Mouse (Mus musculus): ENCODE data around the gene Sec1. TPM values are rescaled to one million over a fixed set of nuclear protein-coding genes. Genes with fewer than 3 reads are reported as not detected.

Gene Sec1
- polyA plus RNA-seq, 1 experiment from 2014 or later: not detected

DNA sequence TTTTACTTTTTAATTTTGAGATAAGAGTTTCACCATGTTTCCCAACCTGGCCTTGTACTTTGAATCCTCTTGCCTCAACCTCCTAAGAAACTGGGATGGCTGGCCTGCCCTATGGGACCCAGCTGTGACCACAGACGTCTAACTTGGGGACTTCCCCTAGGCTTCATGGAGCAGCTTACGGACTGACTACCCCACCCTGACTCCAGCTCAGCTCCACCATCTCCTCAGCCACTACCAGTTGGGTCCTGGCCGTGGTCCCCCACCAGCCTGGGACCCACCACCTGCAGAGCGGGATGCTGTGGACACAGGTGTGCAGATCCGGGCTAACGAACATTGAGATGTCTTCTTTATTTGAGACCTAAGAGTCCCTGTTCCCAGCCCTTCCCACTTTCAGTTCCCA lies 56.5 kb downstream of the Sec1 start:
- Histone ChIP-seq H3K27ac (no peak overlapping the region), H3K9me3 (replicated peaks) (no peaks in the 10 kb centered on the region), H3K9ac (no peak overlapping the region), H3K4me3 (replicated peaks) (no peak overlapping the region), H3K4me1 (replicated peaks) (peaks cover 14% of the 10 kb centered on the region), H3K36me3 (no peaks in the 10 kb centered on the region), H3K4me2 (peak overlapping the region; percentile 28; the same call in 1 of the 2 replicates), H3K27me3 (peaks cover 5% of the 10 kb centered on the region; the same call in 1 of the 2 replicates)
- ATAC-seq (ENCODE audit: low read depth) (no peak), DNase-seq (no peak)
- 74% methylated on average over 6 of the region's 6 CpGs for WGBS (ENCODE audit: insufficient replicate concordance)

DNA sequence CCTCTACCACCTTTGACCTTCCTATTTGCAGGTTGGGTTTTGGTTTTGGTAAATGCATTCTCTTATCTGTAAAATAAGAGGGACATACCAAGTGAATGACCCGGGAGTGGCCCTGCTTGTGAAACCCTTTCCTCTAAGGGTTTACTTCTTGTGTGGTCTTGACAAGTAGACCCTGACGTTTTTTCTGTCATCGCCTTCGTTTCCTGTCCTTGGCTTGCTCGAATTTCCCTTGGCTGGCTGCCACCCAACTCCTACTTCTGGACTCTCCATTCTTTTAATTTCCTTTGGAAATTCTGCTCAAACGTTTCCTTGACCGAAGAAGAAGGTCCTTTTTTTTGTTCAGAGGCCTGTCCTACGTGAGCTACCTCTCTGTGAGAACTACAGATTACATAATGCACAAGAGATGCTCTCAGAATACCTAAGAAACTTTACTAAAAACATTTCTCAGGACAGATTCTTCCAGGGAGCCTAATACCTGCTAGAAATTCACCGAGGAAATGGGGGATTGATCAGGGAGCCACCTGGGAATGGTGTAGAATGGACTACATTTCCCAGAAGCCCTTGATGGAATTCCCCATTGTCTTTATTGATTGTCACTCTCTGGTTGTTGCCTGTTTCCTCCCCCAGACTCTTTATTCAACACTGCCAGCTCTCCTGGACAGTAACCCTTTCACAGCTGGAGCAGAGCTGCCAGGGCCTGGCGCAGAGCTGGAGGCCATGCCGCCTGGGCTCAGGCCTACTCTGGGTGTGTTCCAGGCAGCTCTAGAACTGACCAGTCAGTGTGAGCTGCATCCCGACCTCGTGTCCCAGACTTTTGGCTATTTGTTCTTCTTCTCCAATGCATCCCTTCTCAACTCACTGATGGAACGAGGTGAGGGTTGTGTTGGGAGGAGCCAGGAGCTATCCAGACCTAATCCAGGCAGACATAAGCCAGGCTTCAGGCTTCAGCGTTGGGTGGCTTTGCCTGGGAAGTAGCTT lies 58.2 kb downstream of the Sec1 start:
- H3K27ac ChIP-seq: peak overlapping the region; percentile 36
- H3K27me3 ChIP-seq: peaks cover 16% of the 10 kb centered on the region; the same call in 1 of the 2 replicates
- H3K4me1 ChIP-seq (replicated peaks): peaks cover 13% of the 10 kb centered on the region
- no peaks in the 10 kb centered on the region for H3K36me3 ChIP-seq
- ATAC-seq (ENCODE audit: low read depth) (no peak), DNase-seq (no peak)
- 51% methylated on average over 15 of the region's 15 CpGs for WGBS (ENCODE audit: insufficient replicate concordance)
- no peak overlapping the region for H3K9ac ChIP-seq
- no peak overlapping the region for H3K4me2 ChIP-seq
- no peak overlapping the region for H3K4me3 ChIP-seq (replicated peaks)
- H3K9me3 ChIP-seq (replicated peaks): no peaks in the 10 kb centered on the region

DNA sequence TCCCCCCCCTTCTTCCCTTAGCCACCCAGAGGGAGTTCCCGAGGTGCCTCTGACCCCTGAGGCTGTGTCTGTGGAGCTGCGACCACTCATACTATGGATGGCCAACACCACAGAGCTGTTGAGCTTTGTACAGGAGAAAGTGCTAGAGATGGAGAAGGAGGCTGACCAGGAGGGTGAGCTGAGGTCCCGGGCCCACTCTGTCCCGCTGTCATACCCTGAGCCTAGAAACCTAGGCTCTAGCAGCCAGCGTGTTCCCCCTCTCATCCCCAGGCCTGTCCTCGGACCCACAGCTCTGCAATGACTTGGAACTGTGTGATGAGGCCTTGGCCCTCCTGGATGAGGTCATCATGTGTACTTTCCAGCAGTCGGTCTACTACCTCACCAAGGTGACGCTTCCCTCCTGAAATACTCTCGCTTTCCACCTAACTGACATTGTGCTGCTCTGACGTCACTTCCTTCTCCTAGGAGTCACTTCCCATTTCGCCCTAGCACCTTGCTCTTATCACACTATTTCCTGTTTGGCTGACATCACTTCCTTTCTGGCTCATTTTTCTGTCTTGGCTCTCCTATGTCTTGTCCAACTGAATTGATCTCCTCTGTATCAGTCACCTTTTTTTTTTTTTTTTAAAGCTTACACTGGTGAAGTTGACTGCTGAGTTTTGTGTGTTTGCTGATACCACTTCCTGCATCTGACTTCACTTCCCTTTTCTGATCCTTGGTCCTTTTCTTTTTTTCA lies 59.1 kb downstream of the Sec1 start:
- DNase-seq (no peak), ATAC-seq (ENCODE audit: low read depth) (no peak)
- 50% methylated on average over 11 of the region's 11 CpGs for WGBS (ENCODE audit: insufficient replicate concordance)
- Histone ChIP-seq H3K4me2 (no peak overlapping the region), H3K4me3 (replicated peaks) (no peak overlapping the region), H3K27me3 (peaks cover 15% of the 10 kb centered on the region), H3K36me3 (no peaks in the 10 kb centered on the region), H3K4me1 (replicated peaks) (peaks cover 13% of the 10 kb centered on the region), H3K9ac (no peak overlapping the region), H3K27ac (peak overlapping the region; percentile 47), H3K9me3 (replicated peaks) (no peaks in the 10 kb centered on the region)

DNA sequence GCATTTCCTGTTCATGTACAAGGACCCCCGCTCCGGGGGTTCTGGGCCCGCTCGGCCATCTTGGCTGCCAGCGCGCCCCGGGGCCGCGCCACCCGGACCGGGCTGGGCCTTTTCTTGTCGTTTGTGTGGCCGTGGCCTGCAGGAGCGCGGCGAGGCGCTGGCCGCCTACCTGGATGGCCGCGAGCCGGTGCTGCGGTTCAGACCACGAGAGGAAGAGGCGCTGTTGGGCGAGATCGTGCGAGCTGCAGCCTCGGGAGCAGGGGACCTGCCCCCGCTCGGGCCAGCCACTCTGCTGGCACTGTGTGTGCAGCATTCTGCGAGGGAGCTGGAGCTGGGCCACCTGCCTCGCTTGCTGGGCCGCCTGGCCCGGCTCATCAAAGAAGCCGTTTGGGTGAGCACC lies 61.7 kb downstream of the Sec1 start:
- Histone ChIP-seq H3K9ac (no peak overlapping the region), H3K36me3 (no peaks in the 10 kb centered on the region), H3K27ac (no peak overlapping the region), H3K4me2 (peak overlapping the region; percentile 38), H3K27me3 (peaks cover 40% of the 10 kb centered on the region), H3K4me1 (replicated peaks) (peaks cover 21% of the 10 kb centered on the region), H3K9me3 (replicated peaks) (no peaks in the 10 kb centered on the region), H3K4me3 (replicated peaks) (0 out of 2 replicates have a peak overlapping the region, but pooled peaks have one; percentile 14)
- ATAC-seq (ENCODE audit: low read depth): no peak
- DNase-seq: no peak
- 48% methylated on average over 35 of the region's 35 CpGs for WGBS (ENCODE audit: insufficient replicate concordance)

DNA sequence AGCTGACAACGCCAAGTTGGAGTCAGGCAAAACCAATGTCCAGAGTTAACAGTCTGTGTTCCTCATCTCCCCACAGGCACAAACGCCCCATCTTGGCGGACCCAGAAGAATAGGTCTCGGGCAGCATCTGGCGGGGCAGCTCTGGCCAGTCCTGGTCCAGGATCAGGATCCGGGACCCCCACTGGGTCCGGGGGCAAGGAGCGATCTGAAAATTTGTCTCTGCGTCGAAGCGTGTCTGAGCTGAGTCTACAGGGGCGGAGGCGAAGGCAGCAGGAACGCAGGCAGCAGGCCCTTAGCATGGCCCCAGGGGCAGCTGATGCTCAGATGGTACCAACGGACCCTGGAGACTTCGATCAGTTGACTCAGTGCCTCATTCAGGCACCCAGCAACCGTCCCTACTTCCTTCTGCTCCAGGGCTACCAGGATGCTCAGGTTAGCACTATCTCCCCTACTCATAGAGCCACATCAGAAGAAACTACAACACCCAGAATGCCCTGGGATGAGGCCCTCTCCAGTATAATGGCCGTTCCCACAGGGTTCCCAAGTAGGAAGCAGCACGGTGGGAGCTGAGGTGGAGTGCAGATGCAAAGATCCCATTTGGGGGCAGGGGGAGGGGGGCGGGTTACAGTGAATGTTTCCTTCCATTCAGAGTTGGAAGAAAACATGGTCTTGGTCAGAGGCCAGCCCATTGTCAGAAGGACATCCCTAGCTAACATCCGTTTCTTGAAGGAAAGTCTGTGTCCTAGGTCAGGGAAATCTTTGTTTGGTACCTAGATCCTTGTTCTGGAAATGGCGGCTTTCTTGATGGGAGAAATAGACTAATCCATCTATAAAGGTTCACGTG lies 63.9 kb downstream of the Sec1 start:
- peaks cover 61% of the 10 kb centered on the region for H3K27me3 ChIP-seq
- no peak for DNase-seq
- no peak overlapping the region for H3K4me2 ChIP-seq
- 73% methylated on average over 23 of the region's 23 CpGs for WGBS (ENCODE audit: insufficient replicate concordance)
- H3K36me3 ChIP-seq: no peaks in the 10 kb centered on the region
- no peak overlapping the region for H3K9ac ChIP-seq
- no peak overlapping the region for H3K27ac ChIP-seq
- ATAC-seq (ENCODE audit: low read depth): no peak
- no peaks in the 10 kb centered on the region for H3K9me3 ChIP-seq (replicated peaks)
- peaks cover 14% of the 10 kb centered on the region for H3K4me1 ChIP-seq (replicated peaks)
- H3K4me3 ChIP-seq (replicated peaks): no peak overlapping the region

DNA sequence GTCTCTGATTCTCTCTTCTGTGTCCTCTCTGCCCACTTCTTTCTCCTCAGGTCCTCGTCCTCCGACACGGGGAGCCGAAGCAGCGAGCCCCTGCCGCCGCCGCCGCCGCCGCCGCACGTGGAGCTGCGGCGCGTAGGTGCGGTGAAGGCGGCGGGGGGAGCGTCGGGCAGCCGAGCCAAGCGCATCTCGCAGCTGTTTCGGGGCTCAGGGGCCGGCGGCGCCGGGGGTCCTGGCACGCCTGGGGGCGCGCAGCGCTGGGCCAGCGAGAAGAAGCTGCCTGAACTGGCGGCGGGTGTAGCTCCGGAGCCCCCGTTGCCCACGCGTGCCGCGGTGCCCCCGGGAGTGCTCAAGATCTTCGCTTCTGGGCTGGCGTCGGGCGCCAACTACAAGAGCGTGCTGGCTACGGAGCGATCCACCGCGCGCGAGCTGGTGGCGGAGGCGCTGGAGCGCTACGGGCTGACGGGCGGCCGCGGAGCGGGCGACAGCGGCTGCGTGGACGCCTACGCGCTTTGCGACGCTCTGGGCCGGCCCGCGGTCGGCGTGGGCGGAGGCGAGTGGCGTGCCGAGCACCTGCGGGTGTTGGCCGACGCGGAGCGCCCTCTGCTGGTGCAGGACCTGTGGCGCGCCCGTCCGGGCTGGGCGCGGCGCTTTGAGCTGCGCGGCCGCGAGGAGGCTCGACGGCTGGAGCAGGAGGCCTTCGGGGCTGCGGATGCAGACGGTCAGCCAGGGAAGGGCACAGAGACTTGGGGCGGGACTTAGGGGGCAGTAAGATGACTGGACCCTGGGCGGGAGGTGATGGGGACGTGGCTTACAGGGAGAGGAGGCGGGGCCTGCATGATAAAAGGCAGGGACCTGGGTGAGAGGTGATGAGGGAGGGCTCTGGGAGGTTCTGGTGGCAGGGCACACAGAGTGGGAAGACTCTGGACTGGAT lies 65.6 kb downstream of the Sec1 start:
- H3K36me3 ChIP-seq: no peaks in the 10 kb centered on the region
- H3K27ac ChIP-seq: no peak overlapping the region
- peak overlapping the region; percentile 77 for H3K4me2 ChIP-seq
- peak overlapping the region; percentile 67 for H3K9ac ChIP-seq
- peaks cover 11% of the 10 kb centered on the region for H3K4me1 ChIP-seq (replicated peaks)
- H3K4me3 ChIP-seq (replicated peaks): peak overlapping the region; percentile 55
- WGBS (ENCODE audit: insufficient replicate concordance): 1% methylated on average over 94 of the region's 105 CpGs
- no peaks in the 10 kb centered on the region for H3K9me3 ChIP-seq (replicated peaks)
- DNase-seq: peak; percentile 63
- peak; percentile 73 for ATAC-seq (ENCODE audit: low read depth)
- peaks cover 66% of the 10 kb centered on the region for H3K27me3 ChIP-seq

Other genes with a start within 250 kb of the Sec1 start
- 7,621 and 8,262 TPM in 2 replicates for gene Ftl1, start 234.5 kb downstream of the Sec1 start, polyA plus RNA-seq (2015; fragmentation: Nextera tagmentation; extraction: Ambion mirVana)
- gene Bax, start 227.5 kb downstream of the Sec1 start, polyA plus RNA-seq (2015; fragmentation: Nextera tagmentation; extraction: Ambion mirVana): 104 and 106 TPM in 2 replicates
- gene Tulp2, start 212.5 kb downstream of the Sec1 start, polyA plus RNA-seq (2015; fragmentation: Nextera tagmentation; extraction: Ambion mirVana): 0.80 and 0.87 TPM in 2 replicates
- not detected in 2 replicates for gene Gm45808, start 207.6 kb downstream of the Sec1 start, polyA plus RNA-seq (2015; fragmentation: Nextera tagmentation; extraction: Ambion mirVana)
- gene Dhdh, start 205.6 kb downstream of the Sec1 start, polyA plus RNA-seq (2015; fragmentation: Nextera tagmentation; extraction: Ambion mirVana): 2.0 and 2.2 TPM in 2 replicates
- gene Nucb1, start 184.0 kb downstream of the Sec1 start, polyA plus RNA-seq (2015; fragmentation: Nextera tagmentation; extraction: Ambion mirVana): 110 and 127 TPM in 2 replicates
- 180 and 197 TPM in 2 replicates for gene Ppp1r15a, start 168.1 kb downstream of the Sec1 start, polyA plus RNA-seq (2015; fragmentation: Nextera tagmentation; extraction: Ambion mirVana)
- gene Plekha4, start 168.1 kb downstream of the Sec1 start, polyA plus RNA-seq (2015; fragmentation: Nextera tagmentation; extraction: Ambion mirVana): 0.43 and 0.52 TPM in 2 replicates
- gene Hsd17b14, start 139.5 kb downstream of the Sec1 start, polyA plus RNA-seq (2015; fragmentation: Nextera tagmentation; extraction: Ambion mirVana): 1.3 and 1.9 TPM in 2 replicates
- 44.1 and 45.4 TPM in 2 replicates for gene Bcat2, start 124.2 kb downstream of the Sec1 start, polyA plus RNA-seq (2015; fragmentation: Nextera tagmentation; extraction: Ambion mirVana)
- gene Fgf21, start 78.9 kb downstream of the Sec1 start, polyA plus RNA-seq (2015; fragmentation: Nextera tagmentation; extraction: Ambion mirVana): not detected in 2 replicates
- gene Fut1, start 77.1 kb downstream of the Sec1 start, polyA plus RNA-seq (2015; fragmentation: Nextera tagmentation; extraction: Ambion mirVana): not detected in 2 replicates
- 0.10 TPM in 1 of 2 replicates, not detected in the other for gene Izumo1, start 72.6 kb downstream of the Sec1 start, polyA plus RNA-seq (2015; fragmentation: Nextera tagmentation; extraction: Ambion mirVana)
- gene Rasip1, start 66.9 kb downstream of the Sec1 start, polyA plus RNA-seq (2015; fragmentation: Nextera tagmentation; extraction: Ambion mirVana): 2.4 and 2.5 TPM in 2 replicates
- 0.46 and 0.51 TPM in 2 replicates for gene Mamstr, start 54.4 kb downstream of the Sec1 start, polyA plus RNA-seq (2015; fragmentation: Nextera tagmentation; extraction: Ambion mirVana)
- 0.05 and 0.06 TPM in 2 replicates for gene Fut2, start 28.0 kb downstream of the Sec1 start, polyA plus RNA-seq (2015; fragmentation: Nextera tagmentation; extraction: Ambion mirVana)
- gene Ntn5, start 10.4 kb downstream of the Sec1 start, polyA plus RNA-seq (2015; fragmentation: Nextera tagmentation; extraction: Ambion mirVana): not detected in 2 replicates
- gene Car11, start 5.4 kb upstream of the Sec1 start, polyA plus RNA-seq (2015; fragmentation: Nextera tagmentation; extraction: Ambion mirVana): 0.34 and 0.44 TPM in 2 replicates
- 0.43 and 0.64 TPM in 2 replicates for gene Dbp, start 10.7 kb upstream of the Sec1 start, polyA plus RNA-seq (2015; fragmentation: Nextera tagmentation; extraction: Ambion mirVana)
- 761 and 840 TPM in 2 replicates for gene Rpl18, start 21.1 kb upstream of the Sec1 start, polyA plus RNA-seq (2015; fragmentation: Nextera tagmentation; extraction: Ambion mirVana)
- 11.4 and 11.7 TPM in 2 replicates for gene Sphk2, start 23.6 kb upstream of the Sec1 start, polyA plus RNA-seq (2015; fragmentation: Nextera tagmentation; extraction: Ambion mirVana)
- gene Fam83e, start 26.8 kb upstream of the Sec1 start, polyA plus RNA-seq (2015; fragmentation: Nextera tagmentation; extraction: Ambion mirVana): 0.37 and 0.47 TPM in 2 replicates
- gene Spaca4, start 31.4 kb upstream of the Sec1 start, polyA plus RNA-seq (2015; fragmentation: Nextera tagmentation; extraction: Ambion mirVana): not detected in 2 replicates
- not detected in 2 replicates for gene Lmtk3, start 89.3 kb upstream of the Sec1 start, polyA plus RNA-seq (2015; fragmentation: Nextera tagmentation; extraction: Ambion mirVana)
- gene Sult2b1, start 90.3 kb upstream of the Sec1 start, polyA plus RNA-seq (2015; fragmentation: Nextera tagmentation; extraction: Ambion mirVana): 0.45 and 0.68 TPM in 2 replicates
- gene Cyth2, start 120.2 kb upstream of the Sec1 start, polyA plus RNA-seq (2015; fragmentation: Nextera tagmentation; extraction: Ambion mirVana): 36.1 and 36.6 TPM in 2 replicates
- 0.12 and 0.23 TPM in 2 replicates for gene Kcnj14, start 130.4 kb upstream of the Sec1 start, polyA plus RNA-seq (2015; fragmentation: Nextera tagmentation; extraction: Ambion mirVana)
- gene Grwd1, start 136.5 kb upstream of the Sec1 start, polyA plus RNA-seq (2015; fragmentation: Nextera tagmentation; extraction: Ambion mirVana): 48.4 and 49.2 TPM in 2 replicates
- gene Kdelr1, start 178.4 kb upstream of the Sec1 start, polyA plus RNA-seq (2015; fragmentation: Nextera tagmentation; extraction: Ambion mirVana): 22.9 and 23.8 TPM in 2 replicates
- 0.07 TPM in 2 replicates for gene Grin2d, start 184.0 kb upstream of the Sec1 start, polyA plus RNA-seq (2015; fragmentation: Nextera tagmentation; extraction: Ambion mirVana)
- gene Syngr4, start 202.3 kb upstream of the Sec1 start, polyA plus RNA-seq (2015; fragmentation: Nextera tagmentation; extraction: Ambion mirVana): 0.76 and 0.86 TPM in 2 replicates
- 3.6 and 3.8 TPM in 2 replicates for gene Tmem143, start 202.5 kb upstream of the Sec1 start, polyA plus RNA-seq (2015; fragmentation: Nextera tagmentation; extraction: Ambion mirVana)
- 49.0 and 61.6 TPM in 2 replicates for gene Emp3, start 227.0 kb upstream of the Sec1 start, polyA plus RNA-seq (2015; fragmentation: Nextera tagmentation; extraction: Ambion mirVana)
- 1.2 and 1.5 TPM in 2 replicates for gene Ccdc114, start 229.7 kb upstream of the Sec1 start, polyA plus RNA-seq (2015; fragmentation: Nextera tagmentation; extraction: Ambion mirVana)

All from liver, embryonic 13.5 days (tissue).